Mouse (Mus musculus) bone marrow, adult 2 months (tissue): ENCODE measurements at regions not wholly inside any gene's neighbourhood (a gene's known extent, or its start where the extent isn't known, plus 50 kb on each side); places are given as distances from the start of the nearest gene placed in this dataset.

Experiments used
- CTCF ChIP-seq: fragments of 200-500 bp; IDR thresholded peaks from 2 replicates; pipeline ENCODE4 v1.5.1; 2011; ENCODE audit warnings: low read length, control low read depth; ENCODE audit not compliant: control insufficient read depth, insufficient read depth
- POLR2A ChIP-seq: fragments of 200-500 bp; IDR thresholded peaks from 2 replicates; pipeline ENCODE4 v1.6.1; 2011; ENCODE audit warnings: low read depth, mild to moderate bottlenecking, control low read depth, low read length, borderline replicate concordance; ENCODE audit not compliant: control insufficient read depth

DNA sequence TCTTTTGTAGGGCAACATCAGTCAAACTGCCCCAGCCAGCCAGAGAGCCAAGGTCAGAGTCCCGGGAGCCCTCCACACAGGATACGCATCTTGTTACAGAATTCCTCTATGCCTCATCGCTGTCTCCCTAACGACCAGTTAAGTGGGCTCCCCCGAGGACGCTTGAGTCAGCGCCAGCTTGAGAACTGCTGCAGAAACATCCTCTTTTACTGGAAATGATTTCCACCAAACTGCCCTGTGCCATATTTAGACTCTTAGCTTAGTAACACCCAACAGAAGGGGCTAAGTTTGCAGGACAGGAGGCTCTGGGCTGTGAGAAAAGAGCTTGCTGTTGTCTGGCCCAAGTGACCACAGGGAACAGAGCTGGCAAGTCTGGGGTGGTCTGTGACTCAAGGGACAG lies 357.0 kb downstream of the Setd4 start:
- TF ChIP-seq CTCF (no peak), POLR2A (no peak)
